Mouse (Mus musculus) liver, embryonic 12.5 days (tissue): Measurements from ENCODE around the gene Jak1. TPM values are rescaled to one million over a fixed set of nuclear protein-coding genes. Genes with fewer than 3 reads are reported as not detected.
A peak's percentile ranks its signal among the peaks of the same experiment; 100 is the strongest.

Experiments
- ATAC-seq: fragments of 200-750 bp; cut with Nextera tagmentation; 2 replicates; pipeline ENCODE4 v1.8.0; 2017; ENCODE audit warnings: moderate number of reproducible peaks, mild to moderate bottlenecking, moderate library complexity
- H3K27ac ChIP-seq: fragments of 300-500 bp; sonication (generic); 2 replicates; pipeline ENCODE4 v1.5.1; 2016; ENCODE audit warnings: mild to moderate bottlenecking
- H3K27me3 ChIP-seq: fragments of 300-500 bp; sonication (generic); replicated peaks from 2 replicates; pipeline ENCODE4 v1.6.1; 2016; ENCODE audit warnings: mild to moderate bottlenecking, moderate library complexity
- H3K36me3 ChIP-seq: fragments of 300-500 bp; sonication (generic); 2 replicates; pipeline ENCODE4 v1.6.1; 2016; ENCODE audit warnings: mild to moderate bottlenecking, moderate library complexity
- H3K4me1 ChIP-seq: fragments of 300-500 bp; sonication (generic); 2 replicates; pipeline ENCODE4 v1.6.1; 2016
- H3K4me2 ChIP-seq: fragments of 300-500 bp; sonication (generic); 2 replicates; pipeline ENCODE4 v1.6.1; 2016; ENCODE audit warnings: mild to moderate bottlenecking, moderate library complexity
- H3K4me3 ChIP-seq: fragments of 300-500 bp; sonication (generic); 2 replicates; pipeline ENCODE4 v1.5.1; 2016; ENCODE audit warnings: mild to moderate bottlenecking, moderate library complexity
- H3K9ac ChIP-seq: fragments of 300-500 bp; sonication (generic); 2 replicates; pipeline ENCODE4 v1.6.1; 2016; ENCODE audit warnings: mild to moderate bottlenecking, moderate library complexity
- H3K9me3 ChIP-seq: fragments of 300-500 bp; sonication (generic); replicated peaks from 2 replicates; pipeline ENCODE4 v1.6.1; 2016; ENCODE audit warnings: mild to moderate bottlenecking, moderate library complexity
- WGBS: fragments of 180-500 bp; shearing (Covaris S2); methylation state at CpG from one replicate; pipeline ENCODE4 v1.1.7; 2016; ENCODE audit not compliant: insufficient replicate concordance; 5-methylcytosine and 5-hydroxymethylcytosine counted together
- polyA plus RNA-seq: library from polyadenylated mRNA; unstranded; fragments of >200 nt; fragmentation: Nextera tagmentation; extraction: Ambion mirVana; gene quantifications from 2 replicates; pipeline ENCODE4 v1.2.1, GENCODE M21; 2016

Gene Jak1
- polyA plus RNA-seq, 1 experiment from 2014 or later = 59.7 TPM

- no peaks in the 10 kb centered on the region for H3K27me3 ChIP-seq
- no peaks in the 10 kb centered on the region for H3K9me3 ChIP-seq
- H3K27ac ChIP-seq = no peak overlapping the region
These were observed 86.0 kb downstream of the Jak1 start for GRCm38 (mm10) chr4:101179076-101179475.

GRCm38 (mm10) chr4:101177796-101178195 is 87.3 kb downstream of the Jak1 start:
- Histone ChIP-seq H3K27ac (no peak overlapping the region), H3K4me3 (no peak overlapping the region), H3K4me2 (no peak overlapping the region), H3K9ac (no peak overlapping the region), H3K4me1 (peaks cover 55% of the 10 kb centered on the region), H3K36me3 (peaks cover 76% of the 10 kb centered on the region), H3K9me3 (no peaks in the 10 kb centered on the region), H3K27me3 (no peaks in the 10 kb centered on the region)
- ATAC-seq = no peak
- 81% methylated on average over 3 of the region's 3 CpGs for WGBS

More at GRCm38 (mm10) chr4:101179076-101179475, 86.0 kb downstream of the Jak1 start:
- Histone ChIP-seq H3K4me3 (no peak overlapping the region), H3K4me1 (peaks cover 46% of the 10 kb centered on the region), H3K9ac (no peak overlapping the region), H3K36me3 (peaks cover 75% of the 10 kb centered on the region), H3K4me2 (no peak overlapping the region)
- 74% methylated on average over 5 of the region's 5 CpGs for WGBS
- no peak for ATAC-seq

- H3K4me3 ChIP-seq = no peak overlapping the region
- H3K27ac ChIP-seq = peak overlapping the region; percentile 69; the same call in 1 of the 2 replicates
- no peaks in the 10 kb centered on the region for H3K9me3 ChIP-seq
- peak overlapping the region; percentile 2; the same call in 1 of the 2 replicates for H3K9ac ChIP-seq
- H3K4me2 ChIP-seq = peak overlapping the region; percentile 8
- no peaks in the 10 kb centered on the region for H3K27me3 ChIP-seq
- peaks cover 75% of the 10 kb centered on the region for H3K36me3 ChIP-seq
- peak; percentile 91 for ATAC-seq
- WGBS = 18% methylated on average over 6 of the region's 6 CpGs
- H3K4me1 ChIP-seq = peaks cover 53% of the 10 kb centered on the region
These were observed 89.0 kb downstream of the Jak1 start for GRCm38 (mm10) chr4:101176123-101176522.

- no peaks in the 10 kb centered on the region for H3K9me3 ChIP-seq
- no peak overlapping the region for H3K4me2 ChIP-seq
- H3K4me1 ChIP-seq = peaks cover 43% of the 10 kb centered on the region
- H3K36me3 ChIP-seq = peaks cover 79% of the 10 kb centered on the region
- no peaks in the 10 kb centered on the region for H3K27me3 ChIP-seq
- H3K9ac ChIP-seq = no peak overlapping the region
- ATAC-seq = no peak
- peak overlapping the region; percentile 69; the same call in 1 of the 2 replicates for H3K27ac ChIP-seq
- WGBS = 78% methylated on average over 10 of the region's 10 CpGs
- H3K4me3 ChIP-seq = no peak overlapping the region
These were observed 90.0 kb downstream of the Jak1 start for GRCm38 (mm10) chr4:101174916-101175625.

GRCm38 (mm10) chr4:101172738-101173137 is 92.3 kb downstream of the Jak1 start:
- Histone ChIP-seq H3K4me3 (no peak overlapping the region), H3K36me3 (peaks cover 83% of the 10 kb centered on the region), H3K27me3 (no peaks in the 10 kb centered on the region), H3K27ac (no peak overlapping the region), H3K4me2 (no peak overlapping the region), H3K9me3 (no peaks in the 10 kb centered on the region), H3K4me1 (peaks cover 46% of the 10 kb centered on the region), H3K9ac (no peak overlapping the region)
- 58% methylated on average over 2 of the region's 2 CpGs for WGBS
- ATAC-seq = no peak

- Histone ChIP-seq H3K36me3 (peaks cover 87% of the 10 kb centered on the region), H3K9me3 (no peaks in the 10 kb centered on the region), H3K27me3 (no peaks in the 10 kb centered on the region), H3K4me2 (no peak overlapping the region), H3K4me3 (no peak overlapping the region), H3K9ac (no peak overlapping the region), H3K27ac (no peak overlapping the region), H3K4me1 (peaks cover 9% of the 10 kb centered on the region; the same call in 1 of the 2 replicates)
- WGBS = 51% methylated on average over 6 of the region's 6 CpGs
- peak; percentile 48; the same call in 1 of the 2 replicates for ATAC-seq
These were observed 96.8 kb downstream of the Jak1 start for GRCm38 (mm10) chr4:101168189-101168778.

- Histone ChIP-seq H3K9me3 (no peaks in the 10 kb centered on the region), H3K36me3 (peaks cover 87% of the 10 kb centered on the region), H3K9ac (no peak overlapping the region), H3K27me3 (no peaks in the 10 kb centered on the region), H3K4me3 (no peak overlapping the region), H3K27ac (no peak overlapping the region), H3K4me1 (peaks cover 8% of the 10 kb centered on the region; the same call in 1 of the 2 replicates), H3K4me2 (no peak overlapping the region)
- 86% methylated on average over 1 of the region's 1 CpGs for WGBS
- no peak for ATAC-seq
These were observed 97.3 kb downstream of the Jak1 start for GRCm38 (mm10) chr4:101167777-101168176.

GRCm38 (mm10) chr4:101165776-101166175 is 99.3 kb downstream of the Jak1 start:
- Histone ChIP-seq H3K36me3 (peaks cover 90% of the 10 kb centered on the region), H3K9me3 (no peaks in the 10 kb centered on the region), H3K27me3 (no peaks in the 10 kb centered on the region), H3K9ac (no peak overlapping the region), H3K4me1 (peaks cover 8% of the 10 kb centered on the region; the same call in 1 of the 2 replicates), H3K27ac (no peak overlapping the region), H3K4me3 (no peak overlapping the region), H3K4me2 (no peak overlapping the region)
- WGBS = 79% methylated on average over 4 of the region's 4 CpGs
- no peak for ATAC-seq

- Histone ChIP-seq H3K4me2 (no peak overlapping the region), H3K4me3 (no peak overlapping the region), H3K36me3 (peaks cover 90% of the 10 kb centered on the region), H3K27ac (no peak overlapping the region), H3K4me1 (peaks cover 8% of the 10 kb centered on the region; the same call in 1 of the 2 replicates), H3K9me3 (no peaks in the 10 kb centered on the region), H3K27me3 (no peaks in the 10 kb centered on the region), H3K9ac (no peak overlapping the region)
- 82% methylated on average over 2 of the region's 2 CpGs for WGBS
- ATAC-seq = no peak
These were observed 100.4 kb downstream of the Jak1 start for GRCm38 (mm10) chr4:101164673-101165072.

GRCm38 (mm10) chr4:101164189-101164588 is 100.9 kb downstream of the Jak1 start:
- Histone ChIP-seq H3K27ac (no peak overlapping the region), H3K9ac (no peak overlapping the region), H3K9me3 (no peaks in the 10 kb centered on the region), H3K27me3 (no peaks in the 10 kb centered on the region), H3K4me2 (no peak overlapping the region), H3K4me1 (peaks cover 8% of the 10 kb centered on the region; the same call in 1 of the 2 replicates), H3K36me3 (peaks cover 90% of the 10 kb centered on the region), H3K4me3 (no peak overlapping the region)
- no peak for ATAC-seq
- 73% methylated on average over 2 of the region's 2 CpGs for WGBS

- no peaks in the 10 kb centered on the region for H3K9me3 ChIP-seq
- H3K4me3 ChIP-seq = no peak overlapping the region
- ATAC-seq = no peak
- no peaks in the 10 kb centered on the region for H3K27me3 ChIP-seq
- H3K4me1 ChIP-seq = peaks cover 6% of the 10 kb centered on the region
- peaks cover 97% of the 10 kb centered on the region for H3K36me3 ChIP-seq
- no peak overlapping the region for H3K27ac ChIP-seq
- no peak overlapping the region for H3K4me2 ChIP-seq
- 70% methylated on average over 1 of the region's 1 CpGs for WGBS
- no peak overlapping the region for H3K9ac ChIP-seq
These were observed 104.3 kb downstream of the Jak1 start for GRCm38 (mm10) chr4:101160821-101161220.

GRCm38 (mm10) chr4:101159191-101159764 is 105.8 kb downstream of the Jak1 start:
- H3K36me3 ChIP-seq = peaks cover 96% of the 10 kb centered on the region
- no peaks in the 10 kb centered on the region for H3K27me3 ChIP-seq
- ATAC-seq = no peak

More at GRCm38 (mm10) chr4:101159191-101159764, 105.8 kb downstream of the Jak1 start:
- H3K27ac ChIP-seq = no peak overlapping the region
- peaks cover 15% of the 10 kb centered on the region for H3K4me1 ChIP-seq
- no peaks in the 10 kb centered on the region for H3K9me3 ChIP-seq
- no peak overlapping the region for H3K4me3 ChIP-seq
- WGBS = 76% methylated on average over 12 of the region's 12 CpGs
- no peak overlapping the region for H3K4me2 ChIP-seq
- no peak overlapping the region for H3K9ac ChIP-seq
